Mouse (Mus musculus) intestine, postnatal 0 days (tissue): Measurements from ENCODE around the gene Stard5. TPM values are rescaled to one million over a fixed set of nuclear protein-coding genes. Genes with fewer than 3 reads are reported as not detected.

Source experiments
- ATAC-seq: fragments of 200-750 bp; cut with Nextera tagmentation; 2 replicates; pipeline ENCODE4 v1.8.0; 2017; ENCODE audit warnings: mild to moderate bottlenecking, moderate TSS enrichment, moderate library complexity
- H3K27ac ChIP-seq: fragments of 300-500 bp; sonication (generic); 2 replicates; pipeline ENCODE4 v1.5.1; 2014; ENCODE audit warnings: mild to moderate bottlenecking, low read depth, low read length, moderate library complexity
- H3K27me3 ChIP-seq: fragments of 300-500 bp; sonication (generic); replicated peaks from 2 replicates; pipeline ENCODE4 v1.6.1; 2014; ENCODE audit warnings: low read length, mixed read lengths; ENCODE audit not compliant: control insufficient read depth, insufficient read depth
- H3K36me3 ChIP-seq: fragments of 300-500 bp; sonication (generic); 2 replicates; pipeline ENCODE4 v1.6.1; 2014; ENCODE audit warnings: mild to moderate bottlenecking, moderate library complexity; ENCODE audit not compliant: control insufficient read depth, insufficient read depth
- H3K4me1 ChIP-seq: fragments of 300-500 bp; sonication (generic); replicated peaks from 2 replicates; pipeline ENCODE4 v1.6.1; 2014; ENCODE audit warnings: antibody characterized with exemption, low read length, mixed read lengths; ENCODE audit not compliant: control insufficient read depth, insufficient read depth
- H3K4me2 ChIP-seq: fragments of 300-500 bp; sonication (generic); replicated peaks from 2 replicates; pipeline ENCODE4 v1.6.1; 2014; ENCODE audit warnings: low read depth, mild to moderate bottlenecking, moderate library complexity
- H3K4me3 ChIP-seq: fragments of 300-500 bp; sonication (generic); 2 replicates; pipeline ENCODE4 v1.5.1; 2014; ENCODE audit warnings: low read depth, low read length
- H3K9ac ChIP-seq: fragments of 300-500 bp; sonication (generic); 2 replicates; pipeline ENCODE4 v1.6.1; 2014; ENCODE audit warnings: mild to moderate bottlenecking, low read depth, low read length
- H3K9me3 ChIP-seq: fragments of 300-500 bp; sonication (generic); 2 replicates; pipeline ENCODE4 v1.6.1; 2016; ENCODE audit warnings: mixed run types; ENCODE audit not compliant: control insufficient read depth
- CTCF ChIP-seq: sonication (generic); IDR thresholded peaks from 2 replicates; pipeline ENCODE4 v1.5.1; 2016; ENCODE audit warnings: low read depth, mild to moderate bottlenecking, control low read depth, antibody characterized with exemption, moderate library complexity
- WGBS: fragments of 180-500 bp; shearing (Covaris S2); extraction: QIAGEN DNeasy Blood & Tissue Kit; methylation state at CpG from one replicate; pipeline ENCODE4 v1.1.7; 2014; 5-methylcytosine and 5-hydroxymethylcytosine counted together
- polyA plus RNA-seq: library from polyadenylated mRNA; unstranded; fragments of >200 nt; fragmentation: Nextera tagmentation; extraction: Ambion mirVana; gene quantifications from 2 replicates; pipeline ENCODE4 v1.2.1, GENCODE M21; 2015

Gene Stard5
- polyA plus RNA-seq, 1 experiment from 2014 or later, result 67.6 TPM

- H3K36me3 ChIP-seq, result peaks cover 59% of the 10 kb centered on the region
- H3K4me1 ChIP-seq, result peaks cover 11% of the 10 kb centered on the region; the same call in 1 of the 2 replicates
- ATAC-seq, result peak; percentile 88
- H3K27ac ChIP-seq, result peak overlapping the region; percentile 75
- H3K27me3 ChIP-seq, result no peaks in the 10 kb centered on the region
- peak overlapping the region; percentile 13; the same call in 1 of the 2 replicates for H3K4me2 ChIP-seq
- 49% methylated on average over 8 of the region's 8 CpGs for WGBS
- H3K9ac ChIP-seq, result no peak overlapping the region
- H3K4me3 ChIP-seq, result no peak overlapping the region
- TF ChIP-seq CTCF, result no peak
- no peaks in the 10 kb centered on the region for H3K9me3 ChIP-seq
These were observed 6.2 kb downstream of the Stard5 start for GRCm38 (mm10) chr7:83637781-83638583.

- H3K4me3 ChIP-seq, result no peak overlapping the region
- TF ChIP-seq CTCF, result no peak
- H3K9ac ChIP-seq, result no peak overlapping the region
- WGBS, result 44% methylated on average over 3 of the region's 3 CpGs
- H3K27me3 ChIP-seq, result no peaks in the 10 kb centered on the region
- no peaks in the 10 kb centered on the region for H3K9me3 ChIP-seq
- no peak overlapping the region for H3K27ac ChIP-seq
- ATAC-seq, result peak; percentile 16; the same call in 1 of the 2 replicates
- no peak overlapping the region for H3K4me2 ChIP-seq
- peaks cover 8% of the 10 kb centered on the region; the same call in 1 of the 2 replicates for H3K4me1 ChIP-seq
- H3K36me3 ChIP-seq, result peaks cover 69% of the 10 kb centered on the region
These were observed 7.3 kb downstream of the Stard5 start for GRCm38 (mm10) chr7:83639084-83639483.

GRCm38 (mm10) chr7:83640581-83640980 is 8.8 kb downstream of the Stard5 start:
- Histone ChIP-seq H3K27ac (no peak overlapping the region), H3K4me3 (no peak overlapping the region), H3K9me3 (no peaks in the 10 kb centered on the region), H3K4me1 (peaks cover 3% of the 10 kb centered on the region; the same call in 1 of the 2 replicates), H3K4me2 (no peak overlapping the region), H3K9ac (no peak overlapping the region), H3K36me3 (peaks cover 69% of the 10 kb centered on the region), H3K27me3 (no peaks in the 10 kb centered on the region)
- no peak for TF ChIP-seq CTCF
- ATAC-seq, result no peak
- WGBS, result 85% methylated on average over 5 of the region's 5 CpGs

DNA sequence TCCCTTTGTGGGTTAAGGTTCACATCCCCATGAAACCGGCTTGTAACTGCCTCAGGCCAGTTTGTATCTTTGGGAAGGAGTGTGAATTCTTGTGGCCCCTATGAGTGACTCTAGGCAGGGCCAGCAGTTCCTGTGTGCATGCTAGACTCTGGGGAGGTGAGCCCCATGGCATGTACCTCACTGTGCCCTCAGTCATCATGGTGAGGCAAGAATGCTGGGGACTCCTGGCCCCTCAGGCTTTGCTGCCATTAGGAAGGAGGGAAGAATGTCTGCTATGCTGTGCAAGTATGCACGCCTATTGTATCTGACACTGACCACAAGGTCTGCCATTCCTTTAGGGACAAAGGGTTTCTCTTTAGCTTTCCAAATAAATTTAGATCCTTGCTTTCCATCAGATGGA is 9.4 kb downstream of the Stard5 start:
- H3K36me3 ChIP-seq, result peaks cover 66% of the 10 kb centered on the region
- no peak overlapping the region for H3K9ac ChIP-seq
- H3K4me1 ChIP-seq, result peaks cover 3% of the 10 kb centered on the region; the same call in 1 of the 2 replicates
- H3K27me3 ChIP-seq, result no peaks in the 10 kb centered on the region
- no peak for TF ChIP-seq CTCF
- H3K27ac ChIP-seq, result no peak overlapping the region
- ATAC-seq, result no peak
- WGBS, result 60% methylated on average over 2 of the region's 2 CpGs
- H3K4me3 ChIP-seq, result no peak overlapping the region
- no peak overlapping the region for H3K4me2 ChIP-seq
- H3K9me3 ChIP-seq, result no peaks in the 10 kb centered on the region

DNA sequence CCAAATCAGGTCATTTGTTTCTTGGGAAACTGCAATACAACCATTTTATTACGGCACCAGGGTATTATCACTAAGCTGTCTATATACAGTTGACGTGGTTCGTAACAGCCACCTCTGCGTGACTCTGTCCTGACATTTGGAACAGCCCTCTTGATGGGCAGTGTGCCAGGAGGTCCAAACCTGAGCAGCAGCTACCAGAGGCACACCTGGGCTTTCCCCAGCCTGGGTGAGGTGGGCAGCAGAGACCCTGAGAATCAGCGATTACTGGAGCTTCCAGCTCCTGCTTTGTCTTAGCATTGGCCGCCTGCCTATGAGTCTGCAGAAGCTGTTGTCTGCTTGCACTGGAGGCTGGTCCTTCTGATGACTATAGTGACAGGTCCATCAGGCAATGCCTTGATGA is 11.8 kb downstream of the Stard5 start:
- Histone ChIP-seq H3K27me3 (no peaks in the 10 kb centered on the region), H3K27ac (no peak overlapping the region), H3K4me2 (no peak overlapping the region), H3K9me3 (no peaks in the 10 kb centered on the region), H3K9ac (no peak overlapping the region), H3K36me3 (peaks cover 44% of the 10 kb centered on the region), H3K4me1 (0 out of 2 replicates have a peak, but pooled peaks cover 2% of the 10 kb centered on the region), H3K4me3 (no peak overlapping the region)
- ATAC-seq, result no peak
- 57% methylated on average over 6 of the region's 6 CpGs for WGBS
- TF ChIP-seq CTCF, result no peak

DNA sequence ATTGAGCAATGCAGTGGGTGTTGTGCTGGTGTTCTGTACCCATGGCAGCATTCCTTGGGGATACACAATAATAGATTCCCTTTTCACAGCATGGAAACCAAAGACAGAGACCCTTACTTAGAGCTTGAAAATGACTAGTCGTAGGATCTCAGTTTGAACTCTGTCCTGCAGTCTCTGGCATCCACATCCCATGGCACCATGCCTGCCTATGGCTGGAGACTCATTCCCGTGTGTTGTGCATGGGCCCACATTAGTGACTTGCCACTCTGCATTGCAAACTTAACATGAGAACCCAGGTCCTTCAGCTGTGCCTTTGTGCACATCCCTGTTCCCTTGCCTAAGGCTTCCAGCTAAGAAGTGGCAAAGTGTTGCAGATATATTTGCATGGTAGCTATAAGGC is 13.0 kb downstream of the Stard5 start:
- no peak overlapping the region for H3K9ac ChIP-seq
- no peaks in the 10 kb centered on the region for H3K27me3 ChIP-seq
- H3K4me2 ChIP-seq, result no peak overlapping the region
- no peak for ATAC-seq
- 0 out of 2 replicates have a peak, but pooled peaks cover 2% of the 10 kb centered on the region for H3K4me1 ChIP-seq
- H3K36me3 ChIP-seq, result peaks cover 35% of the 10 kb centered on the region
- no peak for TF ChIP-seq CTCF
- H3K27ac ChIP-seq, result no peak overlapping the region
- no peaks in the 10 kb centered on the region for H3K9me3 ChIP-seq
- WGBS, result 94% methylated on average over 2 of the region's 2 CpGs
- no peak overlapping the region for H3K4me3 ChIP-seq
